Mouse (Mus musculus): ENCODE results near the gene Dnmt3c.

DNA sequence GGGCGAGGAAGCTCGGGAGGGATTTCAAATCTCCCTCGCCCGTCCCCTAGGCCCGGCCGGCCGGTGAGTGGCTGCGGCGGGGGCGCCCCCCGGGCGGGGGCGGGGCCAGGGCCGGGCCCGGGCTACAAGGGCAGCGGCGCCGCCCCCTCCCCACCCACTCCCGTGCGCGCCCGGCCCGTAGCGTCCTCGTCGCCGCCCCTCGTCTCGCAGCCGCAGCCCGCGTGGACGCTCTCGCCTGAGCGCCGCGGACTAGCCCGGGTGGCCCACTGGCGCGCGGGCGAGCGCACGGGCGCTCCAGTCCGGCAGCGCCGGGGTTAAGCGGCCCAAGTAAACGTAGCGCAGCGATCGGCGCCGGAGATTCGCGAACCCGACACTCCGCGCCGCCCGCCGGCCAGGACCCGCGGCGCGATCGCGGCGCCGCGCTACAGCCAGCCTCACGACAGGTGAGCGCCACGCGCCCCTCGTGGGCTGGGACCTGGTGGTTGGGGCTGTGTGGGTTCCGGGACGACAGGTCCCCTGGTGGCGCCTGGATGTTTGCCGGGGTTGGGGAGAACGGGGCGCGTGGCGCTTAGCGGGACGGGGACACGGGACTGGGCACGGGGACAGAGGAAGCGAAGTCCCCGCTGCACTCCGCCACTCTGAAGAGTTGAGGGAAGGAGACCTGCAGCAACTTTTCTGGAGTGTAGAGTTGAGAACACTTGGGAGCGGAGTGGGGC, 47.0 kb upstream of the Dnmt3c start, which contains the start of gene Dnmt3b:
- TF ChIP-seq CTCF (IDR thresholded peaks at IDR 0.05; ENCODE audit: low read depth, low read length) (no peak), TAL1 (conservative IDR thresholded peaks at IDR 0.05; ENCODE audit: low read depth, low read length) (no peak)

All from G1E (cell line).